Mouse (Mus musculus): ENCODE results near the gene Parp14.
"Not testable (repeated sequence)": the region's sequence is repeated elsewhere in the genome, so short reads cannot be mapped to it uniquely, and the experiment has no call there.

The Parp14 gene

DNA sequence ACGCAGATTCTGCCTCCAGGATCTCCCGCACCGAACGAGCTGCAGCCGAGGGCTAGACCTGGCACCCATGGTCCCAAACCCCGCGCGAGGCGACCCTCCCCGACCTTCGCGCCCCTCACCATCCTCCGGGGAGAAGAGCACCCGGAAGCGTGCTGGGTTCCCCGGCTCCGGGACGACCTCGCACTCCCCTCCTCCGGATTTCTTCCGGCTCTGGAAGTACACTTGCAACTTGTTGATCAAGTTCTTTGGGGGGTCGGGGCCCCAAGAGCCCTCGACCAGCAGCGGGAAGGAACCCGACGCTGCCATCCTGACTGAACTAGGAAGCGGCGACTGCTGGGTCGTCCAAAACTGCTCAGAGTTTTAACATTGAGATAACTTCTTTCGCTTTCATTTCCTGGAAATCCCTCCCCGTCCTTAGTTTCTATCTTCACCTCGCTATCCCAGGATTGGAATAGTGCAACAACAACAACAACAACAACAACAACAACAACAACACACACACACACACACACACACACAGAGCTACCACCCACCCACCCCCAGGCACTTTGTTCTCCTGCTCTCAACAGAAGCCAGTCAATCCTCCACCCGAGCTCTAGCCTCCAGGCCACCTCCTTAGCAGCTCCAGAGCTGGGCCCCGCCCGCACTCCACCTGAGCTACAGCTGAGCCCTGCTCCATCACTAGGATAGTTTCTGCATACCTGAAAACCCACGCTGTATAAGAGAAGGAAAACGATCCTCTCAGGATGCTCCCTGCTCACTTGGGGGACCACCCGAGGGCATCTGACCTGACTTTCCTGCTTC is at the start of gene Parp14:
TSS of gene Parp14 (minus strand) at position 497 of the 804 bp plus-strand sequence.
- in situ Hi-C loops (cut with MboI; ENCODE audit: low sequenced_read_pairs) = no loop called here

DNA sequence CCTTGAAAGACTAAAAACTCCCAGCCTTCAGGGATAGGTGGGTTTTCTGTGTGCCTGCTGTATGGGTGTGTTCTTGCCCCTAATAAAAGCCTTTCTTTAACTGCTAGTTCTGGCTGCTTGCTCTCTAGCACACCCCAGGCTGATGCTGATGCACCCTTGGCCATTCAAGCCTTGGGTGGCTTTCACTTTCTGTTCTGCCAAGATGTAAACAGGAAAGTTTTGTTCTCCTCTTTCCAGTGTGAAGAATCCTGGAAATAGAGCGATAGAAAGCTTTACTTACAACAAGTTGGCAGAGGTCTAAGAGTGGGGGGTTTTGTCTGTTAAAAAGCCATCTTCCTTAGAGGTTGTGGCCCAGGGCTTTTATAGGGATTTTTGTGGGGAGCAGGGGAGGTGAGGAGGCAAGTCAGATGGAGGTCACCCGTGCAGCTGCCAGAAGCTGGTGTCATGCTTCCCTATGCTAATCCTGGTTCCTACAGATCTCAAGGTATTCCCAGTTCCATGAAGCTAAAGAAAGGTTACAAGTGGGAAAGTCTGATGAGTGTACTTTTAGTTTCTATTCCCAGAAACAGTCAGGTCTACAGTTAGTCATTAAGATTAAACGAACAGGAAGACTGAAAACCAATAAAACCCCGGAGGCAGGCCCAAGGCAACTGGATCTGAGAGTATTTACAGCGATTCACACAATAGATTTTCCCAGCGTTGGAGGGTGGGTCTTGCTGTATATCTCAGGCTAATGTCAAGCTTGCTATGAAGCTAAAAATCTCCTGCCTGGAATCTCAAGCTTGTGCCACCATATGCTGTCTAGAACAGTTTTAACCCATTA is 47.6 kb upstream of the Parp14 start:
- in situ Hi-C loops (cut with MboI; ENCODE audit: low sequenced_read_pairs) = no loop called here

DNA sequence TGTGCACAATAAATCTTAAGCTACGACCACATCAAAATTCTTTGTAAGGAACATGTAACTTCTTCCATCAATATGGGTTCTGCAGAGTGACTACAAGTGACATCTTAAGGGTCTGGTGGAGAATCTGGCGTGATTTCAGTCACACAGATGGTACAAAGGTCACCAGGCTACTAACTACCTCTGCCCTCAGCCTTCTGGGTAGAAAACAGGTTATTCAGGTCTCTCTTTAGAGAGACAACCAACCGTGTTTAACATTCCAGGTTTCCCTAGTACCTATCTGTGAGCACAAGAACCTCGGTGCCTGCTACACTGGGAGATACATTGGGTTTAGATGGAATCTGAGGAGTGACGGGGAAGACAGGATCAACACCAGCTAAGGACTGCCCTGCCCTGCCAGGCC is 43.0 kb upstream of the Parp14 start:
- in situ Hi-C loops (cut with MboI; ENCODE audit: low sequenced_read_pairs) = no loop called here

DNA sequence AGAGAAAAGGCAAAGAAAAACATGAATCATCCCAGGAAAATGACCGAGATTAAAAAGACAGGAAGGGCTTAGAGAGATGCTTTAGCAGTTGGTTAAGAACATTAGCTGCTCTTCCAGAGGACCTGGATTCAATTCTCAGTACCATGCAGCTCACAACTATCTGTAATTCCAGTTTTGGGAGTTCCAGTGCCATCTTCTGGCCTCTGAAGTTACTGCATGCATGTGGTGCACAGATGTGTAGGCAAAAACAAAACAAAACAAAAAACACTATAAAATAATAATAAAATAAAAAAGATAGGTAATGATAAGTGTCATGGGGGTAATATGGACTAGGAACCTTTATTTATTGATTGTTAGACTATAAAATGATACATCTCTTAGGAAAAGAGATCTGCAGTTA is 42.2 kb upstream of the Parp14 start:
- in situ Hi-C loops (cut with MboI; ENCODE audit: low sequenced_read_pairs) = no loop called here

DNA sequence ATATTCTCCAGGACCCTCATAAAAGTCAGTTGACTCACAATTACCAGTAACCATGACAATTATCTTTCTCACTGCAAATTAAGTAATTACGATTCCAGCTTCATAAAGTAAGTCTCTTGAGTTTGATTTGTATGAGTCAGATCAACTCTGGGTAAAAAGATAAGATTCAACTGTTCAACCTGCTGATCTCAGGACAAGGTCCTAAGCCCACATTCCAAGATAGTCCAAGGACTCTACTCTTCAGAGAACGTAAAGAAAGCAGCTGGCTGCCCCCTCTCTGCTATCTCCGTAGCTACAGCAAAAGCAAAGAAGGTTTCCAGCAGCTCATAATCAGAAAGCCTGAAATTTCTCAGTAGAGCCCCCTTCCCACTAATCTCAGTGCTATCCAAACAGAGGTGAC is 40.1 kb upstream of the Parp14 start:
- in situ Hi-C loops (cut with MboI; ENCODE audit: low sequenced_read_pairs) = no loop called here

DNA sequence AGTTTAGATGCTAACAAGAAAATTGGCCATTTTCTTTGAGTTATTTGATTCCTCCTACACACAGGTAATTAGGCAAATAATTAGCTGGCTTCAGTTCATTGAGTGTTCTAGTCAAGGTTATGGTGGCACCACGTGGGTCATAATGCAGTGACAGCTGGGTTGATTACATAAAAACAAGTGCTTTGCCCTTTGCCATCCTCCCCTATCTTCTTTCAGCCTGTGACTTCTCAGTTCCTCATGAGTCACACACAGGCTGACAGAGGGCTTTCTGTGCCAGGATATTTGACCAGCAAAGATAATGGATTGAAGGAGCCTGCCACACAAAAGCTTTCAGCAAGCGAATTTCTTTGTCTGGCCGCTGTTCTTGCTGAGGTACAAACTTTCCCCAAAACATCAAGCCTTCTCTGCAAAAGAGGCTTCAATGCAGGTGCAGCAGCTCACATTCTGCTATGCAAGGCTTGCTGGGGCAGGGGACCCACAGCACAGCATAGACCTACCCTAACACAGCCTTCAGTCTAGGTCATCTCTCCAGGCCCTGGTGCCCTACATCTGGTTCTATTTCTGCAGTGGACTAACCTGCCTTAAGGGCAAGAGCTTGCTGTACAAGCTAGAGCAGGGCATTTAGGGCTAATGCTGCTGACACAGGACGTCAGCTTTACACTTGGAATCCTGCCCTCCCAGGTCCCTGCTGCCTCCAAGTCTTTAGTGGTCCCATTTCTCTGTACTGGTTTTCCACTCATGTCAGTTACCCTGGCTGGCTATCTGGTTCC is 36.3 kb upstream of the Parp14 start:
- in situ Hi-C loops (cut with MboI; ENCODE audit: low sequenced_read_pairs) = no loop called here

DNA sequence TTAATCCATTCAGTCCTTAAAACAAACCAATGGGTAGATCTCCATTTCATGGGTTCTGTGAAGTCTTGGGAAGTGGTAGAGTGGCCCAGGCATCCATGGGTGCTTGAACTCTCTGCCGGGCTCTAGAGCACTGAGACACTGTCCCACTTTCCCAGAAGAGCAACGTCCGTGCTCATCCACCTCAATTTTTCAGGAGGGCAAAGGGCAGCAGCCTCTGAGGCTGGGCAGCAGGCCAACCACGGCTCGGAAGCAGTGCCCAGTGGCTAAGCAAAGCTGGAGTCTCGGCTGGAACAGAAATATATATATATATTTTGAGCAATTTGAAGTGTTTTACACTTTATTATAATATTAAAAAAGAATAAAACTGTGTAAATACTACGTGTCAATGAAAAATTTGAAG is 35.5 kb upstream of the Parp14 start:
- in situ Hi-C loops (cut with MboI; ENCODE audit: low sequenced_read_pairs) = no loop called here

DNA sequence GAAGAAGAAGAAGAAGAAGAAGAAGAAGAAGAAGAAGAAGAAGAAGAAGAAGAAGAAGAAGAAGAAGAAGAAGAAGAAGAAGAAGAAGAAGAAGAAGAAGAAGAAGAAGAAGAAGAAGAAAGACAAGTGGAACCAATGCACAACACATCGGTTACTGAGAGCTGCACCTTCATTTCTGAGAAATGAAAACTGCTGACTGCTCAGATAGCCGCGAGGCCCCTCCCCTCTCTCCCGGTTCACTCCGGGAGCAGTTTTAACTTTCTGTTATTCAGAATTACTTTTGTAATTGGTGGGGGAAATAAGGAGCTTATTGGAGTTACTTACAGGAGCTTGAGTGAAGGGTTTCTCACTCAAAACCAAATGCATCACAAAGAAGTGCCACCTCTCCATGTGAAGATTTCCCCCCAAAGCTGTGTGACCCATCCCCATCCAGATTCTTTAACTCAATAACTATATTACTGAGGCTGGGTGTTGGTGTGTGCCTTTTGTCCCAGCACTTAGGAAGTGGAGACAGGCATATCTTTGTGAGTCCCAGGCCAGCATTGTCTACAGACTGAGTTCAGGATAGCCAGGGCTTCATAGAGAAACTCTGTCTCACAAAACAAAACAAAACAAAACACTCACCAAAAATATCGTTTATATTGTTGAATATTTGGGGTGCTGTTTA is 34.6 kb upstream of the Parp14 start:
- in situ Hi-C loops (cut with MboI; ENCODE audit: low sequenced_read_pairs) = no loop called here

DNA sequence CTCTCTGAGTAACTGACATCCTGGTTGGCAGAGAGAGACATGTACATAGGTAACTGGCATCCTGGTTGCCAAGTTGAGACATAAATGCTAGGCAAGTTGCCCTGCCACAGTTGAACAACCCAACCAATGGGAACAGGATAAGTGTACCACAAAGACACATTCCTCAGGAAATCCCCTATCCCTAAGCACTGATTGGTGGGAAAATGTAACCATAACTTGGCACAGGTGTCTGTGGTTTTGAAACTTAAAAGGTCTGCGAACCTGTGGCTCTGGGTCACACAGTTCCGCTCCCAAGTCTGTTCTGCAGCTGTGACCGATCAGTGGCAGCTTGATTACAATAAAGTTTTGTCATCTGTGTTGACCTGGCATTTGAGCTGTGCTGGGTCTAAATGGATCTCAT is 34.0 kb upstream of the Parp14 start:
- in situ Hi-C loops (cut with MboI; ENCODE audit: low sequenced_read_pairs) = no loop called here

DNA sequence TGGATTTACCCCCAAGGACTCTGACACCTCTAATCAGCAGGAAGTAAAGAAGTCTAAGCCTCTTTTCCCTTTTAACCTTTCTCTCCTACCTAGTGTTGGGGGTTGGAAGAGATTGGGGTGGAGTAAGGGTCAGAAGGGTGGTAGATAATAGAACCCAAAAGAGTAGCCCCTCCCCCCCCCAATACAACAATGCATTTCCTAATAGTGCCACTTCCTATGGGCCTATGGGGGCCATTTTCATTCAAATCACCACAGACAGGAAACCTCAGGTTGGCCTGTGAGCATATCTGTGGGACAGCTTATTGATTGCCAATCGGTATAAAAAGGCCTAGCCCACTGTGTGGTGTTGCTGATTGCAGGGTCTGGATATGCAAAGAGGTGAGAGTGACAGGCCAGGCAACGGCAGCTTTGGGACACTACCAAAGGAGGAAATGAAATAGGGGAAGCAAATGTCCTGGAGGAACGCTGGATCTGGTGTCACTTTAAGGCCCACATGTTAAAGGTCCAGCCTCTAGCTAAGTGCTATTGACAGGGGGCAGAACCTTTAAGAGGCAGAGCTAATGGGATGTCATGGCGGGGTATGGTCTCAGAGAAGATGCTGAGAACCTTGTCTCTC is 32.9 kb upstream of the Parp14 start:
- in situ Hi-C loops (cut with MboI; ENCODE audit: low sequenced_read_pairs) = no loop called here

DNA sequence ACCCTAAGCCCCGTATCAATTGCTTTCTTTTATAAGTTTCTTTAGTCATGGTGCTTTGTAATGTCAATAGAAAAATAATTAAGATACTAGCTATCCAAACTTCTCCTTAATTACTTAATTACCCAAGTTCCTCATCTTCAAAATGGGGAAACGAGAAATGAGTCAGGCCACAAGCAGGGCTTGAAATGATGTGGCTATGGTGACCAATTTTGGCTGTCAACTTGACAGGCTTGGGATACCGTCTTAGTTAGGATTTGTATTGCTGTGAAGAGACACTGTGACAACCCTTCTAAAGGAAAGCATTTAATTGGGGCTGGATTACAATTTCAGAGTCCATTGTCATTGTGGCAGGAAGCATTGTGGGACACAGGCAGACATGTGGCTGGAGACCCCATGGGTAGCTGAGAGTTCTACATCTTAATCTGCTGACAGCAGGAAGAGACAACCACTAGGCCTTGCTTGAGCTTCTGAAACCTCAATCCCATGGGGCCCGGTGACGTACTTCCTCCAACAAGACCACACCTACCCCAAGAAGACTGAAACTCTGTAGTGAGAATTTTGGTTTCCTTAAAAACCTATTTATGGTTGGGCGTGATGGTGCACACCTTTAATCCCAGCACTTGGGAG is 31.8 kb upstream of the Parp14 start:
- in situ Hi-C loops (cut with MboI; ENCODE audit: low sequenced_read_pairs) = no loop called here

DNA sequence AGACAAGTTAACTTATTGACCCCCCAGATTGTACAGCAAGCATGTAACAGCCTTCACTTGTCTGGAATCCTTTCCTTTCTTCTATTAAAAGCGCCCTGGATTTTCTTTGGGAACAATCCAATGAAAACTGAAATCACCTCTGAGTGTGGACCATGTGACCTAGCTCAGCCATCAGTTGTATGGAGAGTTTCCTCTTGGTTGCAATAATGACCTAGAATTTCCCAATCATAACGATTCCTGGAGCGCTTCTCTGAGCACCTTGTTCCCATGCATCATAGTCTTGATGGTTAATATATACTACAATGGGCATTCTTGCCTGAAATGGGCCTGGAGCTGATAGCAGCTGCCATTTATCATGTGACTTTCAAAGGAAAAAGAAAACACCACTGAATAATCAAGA is 29.2 kb upstream of the Parp14 start:
- in situ Hi-C loops (cut with MboI; ENCODE audit: low sequenced_read_pairs) = no loop called here

DNA sequence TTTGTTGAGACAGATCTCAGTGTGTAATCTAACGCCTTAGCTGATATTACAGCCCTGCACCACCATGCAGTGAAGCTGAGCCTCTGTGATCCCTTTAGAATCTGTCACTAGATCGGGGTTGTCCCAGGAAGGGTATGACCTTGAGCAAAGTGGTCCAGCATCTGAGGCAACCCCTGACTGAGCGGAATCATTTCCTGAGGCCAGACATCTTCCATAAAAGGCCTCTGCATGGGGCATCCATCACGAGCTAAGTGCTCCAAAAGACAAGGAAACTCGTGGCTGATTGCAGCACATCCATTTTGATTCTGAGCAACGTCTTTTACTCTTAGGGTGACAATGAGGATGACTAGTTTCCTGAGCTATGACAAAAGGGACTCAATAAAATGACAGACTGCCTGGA is 23.7 kb upstream of the Parp14 start:
- in situ Hi-C loops (cut with MboI; ENCODE audit: low sequenced_read_pairs) = no loop called here

DNA sequence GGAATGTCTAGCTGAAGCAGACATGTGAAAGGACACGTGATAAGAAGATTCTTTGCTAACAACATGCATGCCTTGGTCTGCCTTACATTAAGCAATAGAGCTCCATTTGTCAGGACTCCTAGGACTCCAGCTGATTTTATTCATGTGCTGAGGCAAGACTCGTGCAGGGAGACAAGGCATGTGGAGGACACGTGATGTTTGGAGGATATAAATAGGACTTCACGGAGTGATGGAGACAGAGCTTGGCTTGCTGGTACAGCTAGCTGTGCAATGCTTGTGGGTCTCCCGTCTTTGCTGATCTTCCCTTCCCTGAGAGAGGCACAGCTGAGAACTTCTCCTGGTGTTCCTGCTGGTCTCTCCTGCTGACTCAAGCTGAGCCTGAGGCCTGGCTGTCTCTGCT is 20.3 kb upstream of the Parp14 start:
- in situ Hi-C loops (cut with MboI; ENCODE audit: low sequenced_read_pairs) = not testable (repeated sequence)

DNA sequence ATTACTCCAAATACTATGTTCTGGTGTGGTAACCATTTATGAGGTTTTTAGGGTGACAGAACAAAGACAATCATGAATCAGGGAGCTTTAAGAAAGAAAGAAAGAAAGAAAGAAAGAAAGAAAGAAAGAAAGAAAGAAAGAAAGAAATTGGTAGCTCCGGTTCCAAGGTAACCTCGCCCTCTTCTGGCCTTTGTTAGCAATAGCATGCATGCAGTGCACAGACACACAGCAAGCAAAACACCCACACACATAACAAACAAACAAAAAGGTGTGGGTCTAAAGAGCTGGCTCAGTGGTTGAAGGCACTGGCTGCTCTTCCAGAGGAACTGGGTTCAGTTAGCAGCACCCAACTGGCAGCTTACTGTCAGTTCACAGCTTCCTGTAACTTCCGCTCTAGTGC is 19.3 kb upstream of the Parp14 start:
- in situ Hi-C loops (cut with MboI; ENCODE audit: low sequenced_read_pairs) = no loop called here

DNA sequence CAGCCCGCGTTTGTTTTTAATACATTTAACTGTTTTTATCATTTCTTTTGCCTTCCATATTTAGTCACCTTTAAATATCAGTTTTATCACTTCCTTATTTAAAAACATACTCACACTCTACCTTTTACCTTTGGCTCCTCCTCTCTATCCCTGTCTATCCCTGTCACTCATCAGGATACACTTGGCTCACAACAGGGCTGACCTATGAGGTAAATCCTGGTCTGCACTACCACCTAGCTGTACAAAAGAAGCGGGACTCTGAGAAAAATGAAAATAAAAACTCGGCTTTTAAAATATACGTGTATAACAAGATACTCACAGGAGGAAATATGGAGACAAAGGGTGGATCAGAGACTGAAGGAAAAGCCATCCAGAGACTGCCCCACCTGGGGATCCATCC is 17.6 kb upstream of the Parp14 start:
- in situ Hi-C loops (cut with MboI; ENCODE audit: low sequenced_read_pairs) = no loop called here

DNA sequence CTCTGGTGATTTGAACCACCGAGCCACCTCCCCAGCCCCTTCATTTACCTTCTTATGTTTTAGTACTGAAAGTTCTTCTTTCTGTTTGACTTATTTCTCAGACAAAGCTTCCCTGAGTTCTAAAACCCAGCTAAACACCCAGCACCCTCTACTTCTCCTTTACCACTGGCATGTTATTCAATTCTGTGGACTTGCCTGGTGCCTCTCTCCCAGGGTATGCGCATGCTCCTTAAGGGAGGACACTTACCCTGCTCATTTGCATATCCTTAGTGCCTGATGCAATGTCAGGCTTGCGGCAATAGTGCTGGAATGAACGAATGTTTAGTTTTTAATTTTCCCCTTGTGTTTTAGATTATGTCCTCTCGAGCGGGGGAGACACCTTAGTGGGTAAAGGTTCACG is 16.8 kb upstream of the Parp14 start:
- in situ Hi-C loops (cut with MboI; ENCODE audit: low sequenced_read_pairs) = no loop called here

DNA sequence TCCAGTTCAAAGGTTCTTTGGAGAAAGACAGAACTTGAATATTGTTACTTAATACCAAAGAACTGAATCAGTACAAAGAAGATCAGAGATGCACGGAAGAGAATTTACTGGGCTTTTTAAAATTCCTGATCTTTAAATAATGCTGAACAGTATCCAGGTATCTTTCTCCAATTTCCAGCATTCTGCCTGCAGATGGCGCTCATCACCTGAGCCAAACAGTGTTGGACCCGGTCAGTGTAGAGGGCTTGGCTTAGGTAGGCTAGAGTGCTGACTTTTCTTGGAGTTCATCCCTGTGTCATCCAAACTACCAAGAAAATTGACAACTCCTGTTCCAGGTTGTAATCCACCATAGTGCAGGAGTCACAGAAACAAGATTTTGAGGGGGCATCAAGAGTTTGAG is 3.1 kb upstream of the Parp14 start:
- in situ Hi-C loops (cut with MboI; ENCODE audit: low sequenced_read_pairs) = no loop called here

DNA sequence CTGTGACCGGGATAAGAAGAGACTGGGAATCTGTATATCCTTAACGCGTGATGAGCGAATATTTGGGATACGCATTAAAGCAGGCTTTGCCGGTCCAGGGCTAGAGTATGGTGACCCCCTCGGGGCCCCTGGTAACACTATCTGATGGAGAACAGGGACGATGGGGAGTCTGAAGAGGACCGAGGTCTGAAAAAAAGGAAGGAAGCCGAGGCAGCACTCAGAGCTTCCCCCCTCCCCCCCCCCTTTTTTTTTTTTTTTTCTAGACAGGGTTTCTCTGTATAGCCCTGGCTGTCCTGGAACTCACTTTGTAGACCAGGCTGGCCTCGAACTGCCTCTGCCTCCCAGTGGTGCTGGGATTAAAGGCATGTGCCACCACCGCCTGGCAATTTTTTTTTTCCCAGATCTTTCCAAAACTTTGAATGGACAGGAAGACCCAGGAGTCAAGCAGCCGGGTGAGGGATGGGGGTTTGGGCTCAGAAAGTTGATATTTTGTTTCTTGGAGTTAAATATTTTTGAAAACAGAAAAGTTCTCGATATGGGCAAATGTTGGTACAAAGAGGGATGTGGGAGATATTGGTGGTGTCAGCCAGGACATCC is 1.2 kb upstream of the Parp14 start:
- in situ Hi-C loops (cut with MboI; ENCODE audit: low sequenced_read_pairs) = no loop called here

DNA sequence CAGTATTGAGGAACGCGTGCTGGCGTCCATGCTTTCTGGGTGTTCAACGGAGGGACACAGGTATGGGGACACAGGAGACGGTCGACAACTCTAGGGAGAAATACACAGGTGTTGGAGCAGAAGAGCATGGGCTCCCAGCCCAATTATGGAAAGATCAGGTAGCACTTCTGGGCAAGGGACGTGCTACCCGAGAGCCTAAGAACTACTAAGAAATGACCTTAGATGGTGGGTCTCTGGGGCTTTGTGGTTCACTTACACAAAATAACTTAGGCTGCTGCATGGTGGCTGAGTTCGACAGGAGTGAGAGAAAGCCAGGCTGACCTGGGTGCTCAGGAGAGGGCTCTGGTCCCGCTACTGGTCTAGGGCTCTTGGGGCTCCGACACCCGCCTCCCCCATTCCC is 554 bp upstream of the Parp14 start:
- in situ Hi-C loops (cut with MboI; ENCODE audit: low sequenced_read_pairs) = no loop called here
